In the genomic region with DNA sequence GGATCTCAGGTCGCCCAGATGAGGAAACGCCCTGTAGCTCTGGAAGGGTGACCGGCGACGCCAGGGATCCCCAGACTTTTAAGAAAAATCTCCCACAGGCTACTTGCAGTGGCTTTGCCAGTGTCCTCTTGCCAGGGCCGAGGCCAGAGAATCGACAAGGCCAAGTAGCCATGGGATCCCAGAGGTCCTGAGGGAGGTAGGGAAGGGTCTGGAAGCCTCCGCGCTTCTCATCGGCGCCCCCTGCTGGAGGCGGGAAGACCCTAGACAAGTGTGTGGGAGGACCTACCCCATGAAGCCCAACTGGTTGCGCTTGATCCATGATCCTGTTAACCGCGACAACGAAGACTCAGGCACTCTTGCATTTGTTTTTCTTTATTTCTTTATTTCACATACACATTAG, we compare ENCODE assay signal across 8 mouse cellular contexts. TPM values are rescaled to one million over a fixed set of nuclear protein-coding genes. Genes with fewer than 3 reads are reported as not detected.
DNase-seq lines count a peak whose midpoint lies in the region; ATAC-seq and TF ChIP-seq lines count a peak whose summit lies in the region.

No protein-coding gene starts in this region.

- peak overlapping the region; percentile 60 for H3K4me2 ChIP-seq in intestine, embryonic 16.5 days (ENCODE audit: low read depth, low read length)
- peak overlapping the region; percentile 93 for H3K4me2 ChIP-seq in liver, embryonic 16.5 days (ENCODE audit: low read depth, low read length)

- peak; percentile 44; the same call in 1 of the 2 replicates for TF ChIP-seq CTCF in olfactory bulb, adult 2 months (IDR thresholded peaks at IDR 0.05; ENCODE audit: insufficient read depth, low read depth, low read length)

- no peaks in the 10 kb centered on the region for H3K9me3 ChIP-seq in intestine, embryonic 16.5 days (ENCODE audit: control insufficient read depth, low read length)
- H3K9me3 ChIP-seq in liver, embryonic 16.5 days (replicated peaks; ENCODE audit: control insufficient read depth, low read length), result no peaks in the 10 kb centered on the region

- peaks cover 46% of the 10 kb centered on the region for H3K4me1 ChIP-seq in intestine, embryonic 16.5 days (ENCODE audit: control insufficient read depth, insufficient read depth, low read length)
- peaks cover 75% of the 10 kb centered on the region for H3K4me1 ChIP-seq in liver, embryonic 16.5 days (ENCODE audit: control insufficient read depth, low read depth, low read length)
- H3K4me1 ChIP-seq in olfactory bulb, adult 2 months (ENCODE audit: control insufficient read depth, insufficient read depth, low read length), result peaks cover 17% of the 10 kb centered on the region

- peak overlapping the region; percentile 28; the same call in 1 of the 2 replicates for H3K27ac ChIP-seq in intestine, embryonic 16.5 days (ENCODE audit: low read length)
- peak overlapping the region; percentile 98 for H3K27ac ChIP-seq in liver, embryonic 16.5 days (ENCODE audit: low read length)
- H3K27ac ChIP-seq in olfactory bulb, adult 2 months (ENCODE audit: insufficient read depth, low read depth, low read length), result no peak overlapping the region

- no peak; the same call in 1 of the 2 replicates for ATAC-seq in intestine, embryonic 16.5 days
- peak; percentile 12; the same call in 1 of the 2 replicates for ATAC-seq in liver, embryonic 16.5 days (ENCODE audit: low read depth)

- H3K9ac ChIP-seq in intestine, embryonic 16.5 days (ENCODE audit: low read depth, low read length), result peak overlapping the region; percentile 49
- H3K9ac ChIP-seq in liver, embryonic 16.5 days (ENCODE audit: low read depth, low read length), result peak overlapping the region; percentile 83

- TF ChIP-seq POLR2A in olfactory bulb, adult 2 months (IDR thresholded peaks at IDR 0.05; ENCODE audit: insufficient read depth, low read depth, low read length), result no peak

- peak; percentile 45 for DNase-seq in 3T3-L1 (ENCODE audit: low read depth, low spot score)
- peak; percentile 87 for DNase-seq in Muller cell, postnatal 12 days (ENCODE audit: inconsistent ontology term)
- DNase-seq in embryo, embryonic 11 days, result peak; percentile 90
- DNase-seq in heart, adult 11 months, result peak; percentile 99
- DNase-seq in thymus, postnatal 4 days, result peak; percentile 95

- 6% methylated on average over 16 of the region's 16 CpGs for WGBS in intestine, embryonic 16.5 days
- 1% methylated on average over 16 of the region's 16 CpGs for WGBS in liver, embryonic 16.5 days (ENCODE audit: insufficient replicate concordance)
- 21% methylated on average over 16 of the region's 16 CpGs for WGBS in olfactory bulb, adult 2 months

- 0 out of 2 replicates have a peak, but pooled peaks cover 3% of the 10 kb centered on the region for H3K36me3 ChIP-seq in intestine, embryonic 16.5 days (ENCODE audit: control insufficient read depth, insufficient read depth, low read length)
- H3K36me3 ChIP-seq in liver, embryonic 16.5 days (ENCODE audit: control insufficient read depth, insufficient read depth), result peaks cover 18% of the 10 kb centered on the region

- H3K4me3 ChIP-seq in intestine, embryonic 16.5 days (ENCODE audit: low read length), result peak overlapping the region; percentile 36
- peak overlapping the region; percentile 71 for H3K4me3 ChIP-seq in liver, embryonic 16.5 days (ENCODE audit: low read depth, low read length)
- H3K4me3 ChIP-seq in olfactory bulb, adult 2 months (ENCODE audit: insufficient read depth, low read depth, low read length), result no peak overlapping the region; the same call in 1 of the 2 replicates

- peaks cover 61% of the 10 kb centered on the region for H3K27me3 ChIP-seq in intestine, embryonic 16.5 days (replicated peaks; ENCODE audit: control insufficient read depth, insufficient read depth, low read length)
- peaks cover 29% of the 10 kb centered on the region for H3K27me3 ChIP-seq in liver, embryonic 16.5 days (ENCODE audit: control insufficient read depth, insufficient read depth, low read depth, low read length)

RNA-seq across cellular contexts. Expression of a gene that starts 3.1 kb away (rescaled TPM):
- 4.9 and 5.0 TPM in 2 replicates for polyA plus RNA-seq in intestine, embryonic 16.5 days (2015; fragmentation: Nextera tagmentation; extraction: Ambion mirVana)
- 43.7 and 45.6 TPM in 2 replicates for polyA plus RNA-seq in liver, embryonic 16.5 days (2015; fragmentation: Nextera tagmentation; extraction: Ambion mirVana)
- not detected in 2 replicates for polyA plus RNA-seq in olfactory bulb, adult 2 months (2012; ENCODE audit: insufficient read depth, insufficient read length, low replicate concordance, missing spikeins)

RNA-seq across cellular contexts. Expression of a gene that starts 16.7 kb away (rescaled TPM):
- 11.0 and 14.8 TPM in 2 replicates for polyA plus RNA-seq in intestine, embryonic 16.5 days (2015; fragmentation: Nextera tagmentation; extraction: Ambion mirVana)
- polyA plus RNA-seq in liver, embryonic 16.5 days (2015; fragmentation: Nextera tagmentation; extraction: Ambion mirVana), result 5.4 and 6.3 TPM in 2 replicates
- not detected in 2 replicates for polyA plus RNA-seq in olfactory bulb, adult 2 months (2012; ENCODE audit: insufficient read depth, insufficient read length, low replicate concordance, missing spikeins)

RNA-seq across cellular contexts. Expression of a gene that starts 18.2 kb away (rescaled TPM):
- polyA plus RNA-seq in intestine, embryonic 16.5 days (2015; fragmentation: Nextera tagmentation; extraction: Ambion mirVana), result 60.0 and 67.1 TPM in 2 replicates
- polyA plus RNA-seq in liver, embryonic 16.5 days (2015; fragmentation: Nextera tagmentation; extraction: Ambion mirVana), result 27.3 and 27.7 TPM in 2 replicates
- not detected in 2 replicates for polyA plus RNA-seq in olfactory bulb, adult 2 months (2012; ENCODE audit: insufficient read depth, insufficient read length, low replicate concordance, missing spikeins)

RNA-seq across cellular contexts. Expression of a gene that starts 18.5 kb away (rescaled TPM):
- polyA plus RNA-seq in intestine, embryonic 16.5 days (2015; fragmentation: Nextera tagmentation; extraction: Ambion mirVana), result 2.0 and 2.6 TPM in 2 replicates
- polyA plus RNA-seq in liver, embryonic 16.5 days (2015; fragmentation: Nextera tagmentation; extraction: Ambion mirVana), result 7.0 and 7.8 TPM in 2 replicates
- not detected in 2 replicates for polyA plus RNA-seq in olfactory bulb, adult 2 months (2012; ENCODE audit: insufficient read depth, insufficient read length, low replicate concordance, missing spikeins)

RNA-seq across cellular contexts. Expression of a gene that starts 41.7 kb away (rescaled TPM):
- polyA plus RNA-seq in intestine, embryonic 16.5 days (2015; fragmentation: Nextera tagmentation; extraction: Ambion mirVana), result 77.7 and 78.7 TPM in 2 replicates
- polyA plus RNA-seq in liver, embryonic 16.5 days (2015; fragmentation: Nextera tagmentation; extraction: Ambion mirVana), result 17.3 and 20.3 TPM in 2 replicates
- not detected in 2 replicates for polyA plus RNA-seq in olfactory bulb, adult 2 months (2012; ENCODE audit: insufficient read depth, insufficient read length, low replicate concordance, missing spikeins)

Comparison
In these comparisons a context has a peak if more than half of its experiments do, and no peak if none do; other contexts are left out.
1. DNase-seq: peak in every context shown above with its lines; median percentile 99 in heart, adult 11 months; 95 in thymus, postnatal 4 days; 90 in embryo, embryonic 11 days; 87 in Muller cell, postnatal 12 days; 45 in 3T3-L1.